Mouse (Mus musculus) central nervous system, embryonic 11.5 days (tissue): ENCODE measurements around the gene Gas6. TPM values are rescaled to one million over a fixed set of nuclear protein-coding genes. Genes with fewer than 3 reads are reported as not detected.

ENCODE experiments used
- polyA plus RNA-seq: library from polyadenylated mRNA; depleted of rRNA; stranded (reverse); fragments of >200 nt; gene quantifications from 2 replicates; pipeline ENCODE4 v1.2.3, GENCODE M21; 2012; rRNA removed

Gas6 gene
- 12.3 and 12.8 TPM in 2 replicates for polyA plus RNA-seq

GRCm38 (mm10) chr8:13493858-13494631 lies at the start of gene Gas6:
Gene Gas6, minus strand, starts transcription at chr8:13494490.

GRCm38 (mm10) chr8:13434889-13435288 lies 59.4 kb downstream of the Gas6 start, which contains the start of gene Tmem255b:
Gene Tmem255b, plus strand, starts transcription at chr8:13435189.

Other genes with a start within 250 kb of the Gas6 start
- gene Adprhl1, start 240.3 kb downstream of the Gas6 start, polyA plus RNA-seq = 1.6 and 1.9 TPM in 2 replicates
- 23.1 and 31.4 TPM in 2 replicates for gene Dcun1d2, start 206.4 kb downstream of the Gas6 start, polyA plus RNA-seq
- 33.5 and 36.8 TPM in 2 replicates for gene Tmco3, start 206.3 kb downstream of the Gas6 start, polyA plus RNA-seq
- 250 and 294 TPM in 2 replicates for gene Tfdp1, start 155.7 kb downstream of the Gas6 start, polyA plus RNA-seq
- not detected in 2 replicates for gene Atp4b, start 97.7 kb downstream of the Gas6 start, polyA plus RNA-seq
- 0.08 and 0.10 TPM in 2 replicates for gene Grk1, start 89.4 kb downstream of the Gas6 start, polyA plus RNA-seq
- gene Tmem255b, start 59.3 kb downstream of the Gas6 start, polyA plus RNA-seq = 0.08 and 0.37 TPM in 2 replicates
- not detected in 2 replicates for gene 1700029H14Rik, start 68.0 kb upstream of the Gas6 start, polyA plus RNA-seq
- gene Rasa3, start 183.1 kb upstream of the Gas6 start, polyA plus RNA-seq = 18.8 and 23.7 TPM in 2 replicates
- gene Cfap97d2, start 211.4 kb upstream of the Gas6 start, polyA plus RNA-seq = 1.4 and 1.7 TPM in 2 replicates